Mouse (Mus musculus) intestine, embryonic 15.5 days (tissue): ENCODE data around the gene Trhr2. TPM values are rescaled to one million over a fixed set of nuclear protein-coding genes. Genes with fewer than 3 reads are reported as not detected.

ENCODE experiments used
- ATAC-seq: fragments of 200-750 bp; cut with Nextera tagmentation; 2 replicates; pipeline ENCODE4 v1.8.0; 2017; ENCODE audit warnings: moderate TSS enrichment, moderate library complexity
- H3K27ac ChIP-seq: fragments of 300-500 bp; sonication (generic); 2 replicates; pipeline ENCODE4 v1.5.1; 2015; ENCODE audit warnings: mild to moderate bottlenecking, inconsistent platforms
- H3K27me3 ChIP-seq: fragments of 300-500 bp; sonication (generic); replicated peaks from 2 replicates; pipeline ENCODE4 v1.6.1; 2015; ENCODE audit warnings: inconsistent platforms
- H3K36me3 ChIP-seq: fragments of 300-500 bp; sonication (generic); 2 replicates; pipeline ENCODE4 v1.6.1; 2015; ENCODE audit warnings: inconsistent platforms
- H3K4me1 ChIP-seq: fragments of 300-500 bp; sonication (generic); replicated peaks from 2 replicates; pipeline ENCODE4 v1.6.1; 2015; ENCODE audit warnings: inconsistent platforms
- H3K4me2 ChIP-seq: fragments of 300-500 bp; sonication (generic); replicated peaks from 2 replicates; pipeline ENCODE4 v1.6.1; 2015; ENCODE audit warnings: mild to moderate bottlenecking, inconsistent platforms
- H3K4me3 ChIP-seq: fragments of 300-500 bp; sonication (generic); replicated peaks from 2 replicates; pipeline ENCODE4 v1.5.1; 2015; ENCODE audit warnings: inconsistent platforms
- H3K9ac ChIP-seq: fragments of 300-500 bp; sonication (generic); 2 replicates; pipeline ENCODE4 v1.6.1; 2015; ENCODE audit warnings: inconsistent platforms
- H3K9me3 ChIP-seq: fragments of 300-500 bp; sonication (generic); 2 replicates; pipeline ENCODE4 v1.6.1; 2016; ENCODE audit warnings: inconsistent platforms
- WGBS: fragments of 180-500 bp; shearing (Covaris S2); methylation state at CpG from one replicate; pipeline ENCODE4 v1.1.7; 2015; 5-methylcytosine and 5-hydroxymethylcytosine counted together
- polyA plus RNA-seq: library from polyadenylated mRNA; unstranded; fragments of >200 nt; fragmentation: Nextera tagmentation; extraction: Ambion mirVana; gene quantifications from 2 replicates; pipeline ENCODE4 v1.2.1, GENCODE M21; 2015

Trhr2 gene
- polyA plus RNA-seq, 1 experiment from 2014 or later = not detected

DNA sequence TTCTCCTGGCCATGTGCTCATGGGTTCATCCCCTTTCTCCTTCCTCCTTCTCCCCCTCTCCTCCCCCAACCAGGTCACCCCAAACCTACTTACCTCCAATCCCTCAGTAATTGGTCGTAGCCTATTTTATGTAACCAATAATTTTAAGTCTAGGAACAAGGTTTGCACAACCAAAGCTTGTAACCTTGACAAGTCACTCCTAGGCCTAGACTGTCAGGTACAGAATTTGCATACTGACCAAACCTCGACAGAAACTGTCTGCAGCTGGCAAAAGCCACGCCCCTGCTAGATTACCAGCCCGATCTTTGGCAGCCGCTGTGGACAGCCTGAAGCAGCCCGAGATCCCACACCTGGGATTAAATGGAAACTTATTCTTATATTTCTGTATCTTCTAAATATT is 11.2 kb upstream of the Trhr2 start:
- Histone ChIP-seq H3K9me3 (no peaks in the 10 kb centered on the region), H3K4me2 (no peak overlapping the region), H3K9ac (no peak overlapping the region), H3K36me3 (no peaks in the 10 kb centered on the region), H3K4me3 (no peak overlapping the region), H3K27me3 (no peaks in the 10 kb centered on the region), H3K27ac (no peak overlapping the region), H3K4me1 (0 out of 2 replicates have a peak, but pooled peaks cover 7% of the 10 kb centered on the region)
- 67% methylated on average over 6 of the region's 6 CpGs for WGBS
- ATAC-seq = no peak

DNA sequence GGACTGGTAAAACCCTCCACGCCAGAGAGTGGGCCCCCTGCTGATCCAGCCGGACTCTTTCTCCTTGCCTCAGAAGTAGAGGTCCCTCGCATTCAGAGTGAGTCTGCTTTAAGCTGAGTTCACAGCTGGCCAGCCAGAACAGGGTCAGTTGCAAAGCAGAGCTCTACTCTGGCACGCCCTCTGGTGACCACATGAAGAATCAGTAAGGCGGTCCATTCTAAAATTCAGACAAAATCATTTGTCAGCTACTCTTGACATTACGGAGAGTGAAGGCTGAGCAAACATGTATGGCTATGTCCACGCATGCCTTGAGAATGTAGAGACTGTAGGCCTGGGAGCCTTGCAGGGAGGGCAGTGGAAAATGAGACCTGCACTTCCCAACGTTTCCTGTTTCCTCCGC is 9.1 kb upstream of the Trhr2 start:
- Histone ChIP-seq H3K4me3 (no peak overlapping the region), H3K9ac (no peak overlapping the region), H3K27ac (no peak overlapping the region), H3K4me2 (no peak overlapping the region), H3K9me3 (no peaks in the 10 kb centered on the region), H3K4me1 (0 out of 2 replicates have a peak, but pooled peaks cover 3% of the 10 kb centered on the region), H3K36me3 (no peaks in the 10 kb centered on the region), H3K27me3 (no peaks in the 10 kb centered on the region)
- ATAC-seq = peak; percentile 75
- WGBS = 12% methylated on average over 9 of the region's 9 CpGs

DNA sequence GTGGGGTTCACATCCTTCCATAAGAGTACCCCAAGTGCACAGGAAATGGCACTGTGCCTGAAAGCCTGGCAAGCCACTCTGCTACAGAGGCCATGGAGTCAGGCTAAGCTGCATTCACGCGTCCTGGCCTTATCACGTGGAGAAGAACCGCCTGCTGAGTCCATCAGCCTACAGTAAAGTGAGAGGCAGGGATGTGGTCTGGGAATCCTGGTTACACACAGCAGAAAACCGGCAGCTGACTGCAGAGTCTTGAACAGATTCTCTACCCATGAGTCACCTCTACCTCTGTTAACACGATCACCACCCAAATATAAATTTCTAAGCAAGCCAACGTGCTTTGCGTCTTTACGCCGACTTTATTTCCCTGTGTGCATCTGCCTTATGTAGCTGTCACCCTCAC is 7.9 kb upstream of the Trhr2 start:
- no peak overlapping the region for H3K4me3 ChIP-seq
- no peak overlapping the region for H3K9ac ChIP-seq
- no peak overlapping the region for H3K4me2 ChIP-seq
- 68% methylated on average over 10 of the region's 10 CpGs for WGBS
- no peak overlapping the region for H3K27ac ChIP-seq
- 0 out of 2 replicates have a peak, but pooled peaks cover 3% of the 10 kb centered on the region for H3K4me1 ChIP-seq
- H3K27me3 ChIP-seq = no peaks in the 10 kb centered on the region
- no peak for ATAC-seq
- H3K9me3 ChIP-seq = no peaks in the 10 kb centered on the region
- H3K36me3 ChIP-seq = no peaks in the 10 kb centered on the region

DNA sequence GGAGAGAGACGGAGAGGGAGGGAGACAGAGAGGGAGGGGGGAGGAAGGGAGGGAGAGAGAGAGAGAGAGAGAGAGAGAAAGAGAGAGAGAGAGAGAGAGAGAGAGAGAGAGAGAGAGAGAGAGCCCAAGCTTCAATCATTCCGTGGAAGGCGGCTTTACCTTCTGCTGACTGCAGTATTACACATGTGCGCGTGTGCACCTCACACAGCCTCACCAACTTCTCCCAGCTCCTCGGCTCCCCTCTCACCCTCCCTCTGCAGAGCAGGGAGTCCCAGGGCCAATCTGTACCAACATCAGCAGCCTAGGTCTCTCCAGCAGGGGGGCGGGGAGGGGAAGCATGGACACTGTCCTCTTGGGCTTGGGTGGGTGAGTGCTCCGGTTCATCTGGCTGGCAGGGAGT is 2.4 kb upstream of the Trhr2 start:
- WGBS = 33% methylated on average over 7 of the region's 8 CpGs
- ATAC-seq = no peak
- Histone ChIP-seq H3K9ac (no peak overlapping the region), H3K36me3 (no peaks in the 10 kb centered on the region), H3K4me2 (no peak overlapping the region), H3K27ac (no peak overlapping the region), H3K9me3 (no peaks in the 10 kb centered on the region), H3K4me1 (no peaks in the 10 kb centered on the region; the same call in 1 of the 2 replicates), H3K27me3 (no peaks in the 10 kb centered on the region; the same call in 1 of the 2 replicates), H3K4me3 (no peak overlapping the region)

DNA sequence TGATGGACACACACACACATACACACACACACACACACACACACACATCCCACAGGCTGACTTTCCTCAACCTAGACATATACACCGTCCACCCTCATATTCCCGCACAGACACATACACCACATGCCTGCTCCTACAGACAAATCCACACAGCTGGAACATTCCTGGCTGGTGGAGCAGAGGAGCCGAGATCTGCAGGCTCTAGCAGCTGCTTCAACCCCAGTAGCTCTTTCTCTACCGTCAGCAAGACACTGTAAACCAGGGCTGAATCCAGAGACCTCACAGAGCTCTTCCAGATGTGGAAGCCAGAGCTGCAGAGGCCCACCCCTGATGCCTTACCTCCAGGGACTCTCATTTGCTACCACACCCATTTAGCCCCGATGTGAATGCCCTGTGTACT is 1.7 kb upstream of the Trhr2 start:
- WGBS = 31% methylated on average over 5 of the region's 5 CpGs
- no peak overlapping the region for H3K9ac ChIP-seq
- H3K9me3 ChIP-seq = no peaks in the 10 kb centered on the region
- no peaks in the 10 kb centered on the region for H3K36me3 ChIP-seq
- H3K4me1 ChIP-seq = no peaks in the 10 kb centered on the region; the same call in 1 of the 2 replicates
- no peak overlapping the region for H3K4me2 ChIP-seq
- ATAC-seq = peak; percentile 49
- no peak overlapping the region for H3K4me3 ChIP-seq
- H3K27me3 ChIP-seq = peaks cover under 1% of the 10 kb centered on the region; the same call in 1 of the 2 replicates
- no peak overlapping the region for H3K27ac ChIP-seq

DNA sequence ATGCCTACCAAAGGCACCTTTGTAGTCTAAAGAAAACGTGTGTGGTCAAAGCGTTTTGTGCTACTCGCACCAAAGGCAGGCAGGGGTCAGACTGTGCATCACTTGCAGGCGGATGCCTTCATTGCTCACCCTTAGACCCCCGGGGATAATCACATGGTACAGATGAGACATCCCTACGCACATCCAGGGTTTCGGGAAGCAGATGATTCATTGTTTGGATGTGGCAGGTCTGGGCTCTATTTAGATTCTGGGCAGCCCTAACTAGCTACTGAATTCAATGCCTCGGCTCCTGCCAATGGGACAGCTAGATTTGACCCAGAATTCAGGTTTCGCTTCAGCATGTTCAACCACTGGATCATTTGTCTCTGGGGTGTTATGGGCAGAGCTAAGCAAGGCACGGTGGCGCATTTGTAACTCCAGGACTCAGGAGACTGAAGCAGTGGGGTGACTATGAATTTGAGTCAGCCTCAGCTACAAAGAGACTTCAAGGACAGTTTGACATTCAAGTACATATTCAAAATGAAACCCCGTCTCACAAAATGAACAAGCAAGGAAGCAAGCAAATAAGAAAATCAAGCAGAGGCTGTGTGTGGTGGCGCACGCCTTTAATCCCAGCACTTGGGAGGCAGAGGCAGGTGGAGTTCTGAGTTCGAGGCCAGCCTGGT is 1.3 kb downstream of the Trhr2 start:
- ATAC-seq = no peak
- H3K4me2 ChIP-seq = no peak overlapping the region
- H3K9ac ChIP-seq = no peak overlapping the region
- no peaks in the 10 kb centered on the region for H3K9me3 ChIP-seq
- no peaks in the 10 kb centered on the region for H3K36me3 ChIP-seq
- WGBS = 72% methylated on average over 15 of the region's 15 CpGs
- no peak overlapping the region for H3K27ac ChIP-seq
- no peak overlapping the region for H3K4me3 ChIP-seq
- H3K4me1 ChIP-seq = peaks cover 11% of the 10 kb centered on the region
- H3K27me3 ChIP-seq = peaks cover 4% of the 10 kb centered on the region; the same call in 1 of the 2 replicates

DNA sequence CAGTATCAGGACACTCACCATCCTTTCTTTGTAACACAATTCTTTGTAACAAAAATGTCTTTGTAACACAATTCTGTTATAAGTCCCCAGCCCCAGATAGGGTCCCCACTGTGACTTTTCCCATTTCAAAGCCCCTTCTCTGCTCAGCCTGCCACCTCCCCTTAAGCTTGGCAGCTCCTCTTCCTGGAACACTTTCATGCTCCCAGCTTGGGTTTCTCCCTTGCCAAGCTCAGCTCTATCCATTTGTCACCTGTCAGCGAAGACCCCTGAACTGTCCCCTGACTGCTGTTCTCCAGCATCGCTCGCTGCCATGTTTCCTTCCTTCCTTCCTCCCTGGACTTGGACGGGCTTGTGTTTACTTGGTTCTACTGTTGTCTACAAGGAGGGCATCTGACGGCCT is 2.9 kb downstream of the Trhr2 start:
- H3K27ac ChIP-seq = no peak overlapping the region
- no peak for ATAC-seq
- no peaks in the 10 kb centered on the region for H3K36me3 ChIP-seq
- no peaks in the 10 kb centered on the region for H3K9me3 ChIP-seq
- whole genome bisulfite sequencing = 68% methylated on average over 5 of the region's 5 CpGs
- no peak overlapping the region for H3K4me3 ChIP-seq
- H3K9ac ChIP-seq = no peak overlapping the region
- peaks cover 4% of the 10 kb centered on the region; the same call in 1 of the 2 replicates for H3K27me3 ChIP-seq
- no peak overlapping the region for H3K4me2 ChIP-seq
- peaks cover 11% of the 10 kb centered on the region for H3K4me1 ChIP-seq

DNA sequence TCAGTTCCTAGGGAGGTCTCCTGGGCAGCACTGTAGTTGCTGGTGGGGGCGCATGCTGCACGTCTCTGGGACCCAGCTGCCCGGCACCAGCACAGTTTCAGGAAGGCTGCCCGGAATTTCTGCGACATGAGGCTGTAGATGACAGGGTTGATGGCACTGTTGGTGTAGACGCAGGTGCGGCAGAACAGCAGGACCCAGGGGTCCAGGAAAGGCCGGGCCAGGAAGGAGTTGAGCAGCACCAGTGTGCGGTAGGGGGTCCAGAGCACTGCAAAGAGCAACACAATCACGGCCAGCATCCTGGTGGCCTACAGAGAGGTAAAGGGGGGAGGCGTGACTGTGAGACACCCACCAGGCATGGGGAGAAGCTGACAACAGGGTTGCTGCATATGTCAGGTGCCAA is 3.3 kb downstream of the Trhr2 start:
- Histone ChIP-seq H3K36me3 (no peaks in the 10 kb centered on the region), H3K27ac (no peak overlapping the region), H3K9ac (no peak overlapping the region), H3K27me3 (peaks cover 4% of the 10 kb centered on the region; the same call in 1 of the 2 replicates), H3K9me3 (no peaks in the 10 kb centered on the region), H3K4me2 (no peak overlapping the region), H3K4me1 (peaks cover 11% of the 10 kb centered on the region), H3K4me3 (no peak overlapping the region)
- 64% methylated on average over 11 of the region's 11 CpGs for WGBS
- ATAC-seq = no peak

DNA sequence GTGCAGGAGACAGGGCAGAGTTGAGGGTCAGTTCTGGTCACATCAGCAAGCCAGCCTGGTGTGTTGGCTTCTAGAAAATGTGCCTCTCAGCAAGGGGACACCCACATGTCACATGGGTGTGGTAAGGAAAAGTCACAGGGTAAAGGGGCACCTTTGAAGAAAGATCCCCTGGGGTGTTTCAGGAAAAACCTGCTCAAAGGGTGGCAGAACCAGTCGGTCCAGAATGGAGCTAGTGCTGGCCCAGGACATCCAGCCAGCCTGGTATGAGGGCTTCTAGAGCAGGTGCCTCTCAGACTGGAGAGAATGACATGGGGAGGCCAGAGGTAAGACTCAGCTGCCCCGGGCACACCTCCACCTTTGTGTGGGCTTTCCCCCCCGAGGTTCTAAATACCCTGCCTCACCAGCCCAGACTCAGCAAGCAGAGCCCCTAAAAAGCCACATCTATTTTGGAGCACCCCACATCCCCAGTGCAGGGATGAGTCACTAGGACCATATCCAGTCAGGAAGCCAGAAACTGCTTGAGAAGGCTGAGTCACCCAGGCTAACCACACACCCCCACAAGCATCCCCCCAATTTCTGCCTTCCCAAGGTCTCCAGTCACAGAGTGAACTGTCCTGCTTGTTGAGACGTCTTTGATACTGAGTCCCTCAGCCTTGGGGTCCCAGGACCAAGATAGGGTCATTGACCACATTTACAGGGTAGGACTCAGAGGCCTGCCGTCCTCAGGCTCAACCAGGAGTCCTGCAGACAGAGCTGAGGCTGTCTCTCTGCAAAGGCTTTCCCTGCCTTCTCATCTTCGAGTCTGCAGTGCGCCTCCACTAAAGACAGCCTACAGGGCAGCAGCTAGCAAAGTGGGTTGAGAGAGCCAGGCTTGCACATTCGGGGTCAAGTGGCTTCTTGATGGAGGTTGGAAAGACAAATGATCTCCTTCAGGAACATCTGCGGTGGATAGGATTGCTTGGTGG is 4.6 kb downstream of the Trhr2 start:
- no peaks in the 10 kb centered on the region for H3K36me3 ChIP-seq
- H3K4me2 ChIP-seq = peak overlapping the region; percentile 1; the same call in 1 of the 2 replicates
- no peak overlapping the region for H3K9ac ChIP-seq
- no peak overlapping the region for H3K4me3 ChIP-seq
- H3K4me1 ChIP-seq = peaks cover 11% of the 10 kb centered on the region; the same call in 1 of the 2 replicates
- H3K27me3 ChIP-seq = peaks cover 4% of the 10 kb centered on the region
- 57% methylated on average over 9 of the region's 9 CpGs for WGBS
- no peak overlapping the region for H3K27ac ChIP-seq
- peak; percentile 83 for ATAC-seq
- no peaks in the 10 kb centered on the region for H3K9me3 ChIP-seq

DNA sequence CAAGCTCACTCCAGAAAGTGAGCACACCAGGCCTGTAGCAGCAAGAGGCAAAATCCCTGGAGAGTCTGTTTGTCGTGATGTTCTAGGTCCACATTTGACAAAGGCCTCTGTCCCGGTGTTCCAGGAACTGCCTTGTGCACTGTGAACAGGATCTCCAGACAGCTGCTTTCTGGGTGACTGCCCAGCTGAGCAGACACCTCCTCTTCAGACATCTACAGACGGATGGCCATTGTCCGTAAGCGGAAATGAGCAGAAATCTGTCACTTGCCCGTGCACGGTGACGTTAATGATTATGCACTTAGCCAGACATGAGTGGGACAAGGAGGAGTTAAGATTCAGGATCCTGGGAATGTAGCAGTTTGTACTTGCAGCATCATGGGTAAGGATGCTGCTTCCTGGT is 6.4 kb downstream of the Trhr2 start:
- Histone ChIP-seq H3K36me3 (no peaks in the 10 kb centered on the region), H3K27ac (no peak overlapping the region), H3K27me3 (peaks cover 4% of the 10 kb centered on the region), H3K4me1 (peaks cover 16% of the 10 kb centered on the region), H3K4me2 (no peak overlapping the region), H3K4me3 (no peak overlapping the region), H3K9me3 (no peaks in the 10 kb centered on the region), H3K9ac (no peak overlapping the region)
- 77% methylated on average over 8 of the region's 8 CpGs for whole genome bisulfite sequencing
- ATAC-seq = no peak

DNA sequence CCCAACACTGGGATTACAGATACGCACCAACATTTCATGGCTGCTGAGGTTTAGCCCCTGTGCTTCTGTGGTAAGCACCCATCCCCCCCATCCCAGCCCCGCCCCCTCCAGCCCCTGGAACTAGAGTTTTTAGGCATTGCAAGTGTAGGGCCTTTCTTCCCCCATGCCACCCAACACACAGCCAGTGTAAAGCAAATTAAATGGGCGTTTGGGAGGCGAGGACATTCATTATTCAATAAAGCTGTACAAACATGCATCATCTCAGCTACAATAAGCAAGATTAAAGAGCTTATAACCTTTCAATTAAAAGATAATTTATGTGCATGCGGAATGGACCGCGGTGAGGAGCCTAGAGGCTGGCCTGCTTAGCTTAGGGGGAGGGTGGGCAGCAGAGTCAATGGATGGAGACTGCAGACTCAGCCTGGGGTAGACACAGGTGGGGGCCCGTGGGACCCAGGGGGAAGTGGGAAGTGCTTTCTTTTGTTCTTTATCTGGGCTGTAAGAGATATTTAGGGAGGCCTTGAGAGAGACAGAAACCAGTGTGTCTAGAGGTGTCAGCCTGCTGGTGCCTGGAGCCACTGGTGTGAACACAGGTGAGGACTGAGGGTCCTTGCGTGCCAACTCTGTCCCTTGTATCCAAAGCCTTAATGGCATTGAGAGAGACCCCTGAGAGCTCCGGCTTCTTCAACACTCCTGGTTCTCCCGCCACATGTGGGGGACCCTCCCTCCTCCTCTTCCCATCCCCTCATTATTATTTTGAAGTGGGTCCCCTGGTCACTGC is 10.0 kb downstream of the Trhr2 start:
- 48% methylated on average over 11 of the region's 11 CpGs for WGBS
- H3K27ac ChIP-seq = no peak overlapping the region
- no peaks in the 10 kb centered on the region; the same call in 1 of the 2 replicates for H3K27me3 ChIP-seq
- H3K36me3 ChIP-seq = no peaks in the 10 kb centered on the region
- H3K4me1 ChIP-seq = peaks cover 12% of the 10 kb centered on the region
- no peak overlapping the region for H3K4me2 ChIP-seq
- no peak overlapping the region for H3K4me3 ChIP-seq
- no peaks in the 10 kb centered on the region for H3K9me3 ChIP-seq
- no peak overlapping the region for H3K9ac ChIP-seq
- ATAC-seq = no peak
